Mouse (Mus musculus): ENCODE results near the gene Gldc.

DNA sequence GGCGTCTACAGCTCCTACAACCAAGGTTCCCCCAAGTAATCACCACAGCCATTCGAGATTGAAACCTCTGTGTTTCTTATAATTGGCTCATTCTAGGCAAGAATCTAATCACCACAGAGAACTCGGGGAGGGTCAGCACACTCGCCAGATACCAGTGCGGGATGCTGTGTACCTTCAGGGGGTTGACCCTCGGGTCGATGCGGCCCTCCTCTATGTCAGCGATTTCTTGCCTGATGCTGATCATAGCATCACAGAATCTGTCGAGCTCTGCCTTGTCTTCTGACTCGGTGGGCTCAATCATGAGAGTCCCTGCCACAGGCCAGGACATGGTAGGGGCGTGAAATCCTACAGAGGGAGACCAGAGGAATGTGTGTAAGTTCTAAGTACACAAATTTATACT, 74.7 kb downstream of the Gldc start:
- TF ChIP-seq POLR2A (IDR thresholded peaks at IDR 0.05; ENCODE audit: borderline replicate concordance, low read depth, low read length), result no peak
- TF ChIP-seq CTCF (IDR thresholded peaks at IDR 0.05; ENCODE audit: low read depth, low read length), result no peak
